Mouse (Mus musculus) CD4-positive, CD25-positive, alpha-beta regulatory T cell, adult 2 months (primary cell): ENCODE measurements at regions not wholly inside any gene's neighbourhood (a gene's known extent, or its start where the extent isn't known, plus 50 kb on each side); places are given as distances from the start of the nearest gene placed in this dataset.
"Not testable (repeated sequence)": the region's sequence is repeated elsewhere in the genome, so short reads cannot be mapped to it uniquely, and the experiment has no call there.

Source experiments
- DNase-seq: peaks from one replicate; pipeline ENCODE4 v3.0.0-alpha.2; 2012; ENCODE audit warnings: low read depth, low spot score

DNA sequence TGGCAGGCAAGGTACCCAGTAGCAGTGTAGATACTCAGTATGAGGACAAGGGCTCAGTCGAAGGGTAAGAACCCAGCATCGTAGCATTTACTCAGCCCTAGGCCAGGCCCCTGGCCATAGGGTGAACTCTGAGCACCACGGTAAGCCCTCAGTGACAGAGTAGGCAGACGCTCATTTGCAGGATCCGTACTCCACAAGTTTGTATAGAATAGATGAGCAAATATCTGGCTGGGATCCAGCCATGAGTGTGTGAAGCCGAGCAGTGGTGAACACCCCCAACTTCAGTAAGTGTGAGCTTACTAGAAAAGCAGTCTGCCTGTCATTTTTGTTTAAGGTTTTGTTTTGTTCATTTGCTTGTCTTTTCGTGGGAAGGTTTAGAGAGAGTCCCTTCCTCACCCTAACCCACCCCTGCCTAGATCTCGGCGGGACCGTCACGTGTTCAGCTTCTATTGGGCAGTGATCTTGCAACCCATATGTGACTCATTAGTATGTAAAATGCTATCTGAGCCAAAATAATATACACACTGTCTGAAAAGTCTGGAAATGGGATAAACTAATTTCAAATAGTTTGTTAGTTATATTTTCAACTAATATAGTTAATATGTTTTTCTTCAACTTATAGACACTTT is 76.3 kb downstream of the Gm5447 start:
- DNase-seq, result no peak

DNA sequence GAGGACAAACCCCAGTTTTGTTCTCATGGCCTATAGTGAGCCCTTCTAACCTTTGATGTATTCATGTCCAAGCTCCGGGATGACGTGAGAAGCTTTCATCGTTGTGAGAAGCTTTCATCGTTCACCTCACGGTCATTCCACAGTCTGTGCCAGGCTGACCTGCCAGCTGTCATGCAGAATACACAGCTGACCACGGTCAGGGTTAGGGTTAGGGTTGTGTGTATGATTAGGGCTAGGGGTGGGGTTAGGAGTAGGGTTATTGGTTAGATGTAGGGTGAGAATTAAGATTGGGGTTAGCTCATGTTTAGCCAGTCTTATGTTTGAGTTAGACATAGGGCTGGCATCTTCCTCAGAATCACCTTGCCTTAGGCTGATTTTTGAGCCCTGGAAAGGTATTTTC is 77.6 kb downstream of the Gm5447 start:
- DNase-seq, result not testable (repeated sequence)

DNA sequence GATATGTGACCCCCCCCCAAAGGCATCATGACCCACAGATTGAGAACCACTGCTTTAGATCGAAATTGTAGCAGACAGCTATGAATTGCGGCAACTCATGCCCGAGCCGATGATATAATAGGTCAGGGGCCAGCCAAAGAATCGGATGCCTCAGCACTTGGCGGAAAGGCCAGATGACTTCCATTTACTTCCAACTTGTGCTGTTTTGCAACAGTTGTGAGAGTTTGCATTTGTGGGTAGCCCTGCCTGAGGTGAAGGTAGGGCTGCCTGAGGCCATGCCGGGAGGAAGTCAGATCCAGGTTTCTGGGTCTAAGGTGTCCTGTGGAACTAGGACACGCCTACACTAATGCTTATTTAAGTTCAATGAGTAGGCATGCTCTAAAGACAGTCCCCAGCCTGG is 80.4 kb downstream of the Gm5447 start:
- DNase-seq, result no peak

DNA sequence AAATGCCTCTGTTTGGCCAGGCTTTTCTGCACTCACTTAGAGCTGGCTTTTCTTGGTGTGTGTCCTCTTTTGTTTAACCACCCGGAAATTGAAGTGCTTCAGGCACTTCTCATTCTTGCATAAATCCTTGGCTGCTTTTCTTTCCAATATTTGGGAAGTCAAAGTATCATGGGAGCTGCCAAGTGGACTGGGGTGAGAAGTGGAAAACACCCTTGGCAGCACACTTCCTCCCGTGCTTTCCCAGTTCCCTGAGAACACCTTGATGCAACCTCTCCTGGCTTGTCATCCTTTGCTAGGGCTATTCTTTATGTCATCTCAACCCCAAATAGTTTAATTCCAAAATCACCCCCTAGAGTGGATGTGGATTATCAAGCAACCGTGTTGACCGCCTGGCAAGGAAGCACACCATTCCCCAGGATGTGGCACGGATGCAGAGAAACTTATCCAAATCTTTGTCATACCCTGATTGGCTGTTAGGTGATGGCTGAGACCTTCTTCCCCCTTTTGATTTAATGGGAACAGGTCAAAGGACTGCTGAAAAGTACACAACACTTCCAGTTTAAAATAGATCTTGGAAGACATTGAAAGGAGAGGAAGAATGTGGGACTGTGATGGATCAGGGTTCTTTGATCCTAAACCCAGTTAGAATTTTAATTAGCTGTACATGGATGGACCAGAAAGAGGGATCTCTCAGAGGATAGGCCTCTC is 81.5 kb downstream of the Gm5447 start:
- DNase-seq, result no peak

DNA sequence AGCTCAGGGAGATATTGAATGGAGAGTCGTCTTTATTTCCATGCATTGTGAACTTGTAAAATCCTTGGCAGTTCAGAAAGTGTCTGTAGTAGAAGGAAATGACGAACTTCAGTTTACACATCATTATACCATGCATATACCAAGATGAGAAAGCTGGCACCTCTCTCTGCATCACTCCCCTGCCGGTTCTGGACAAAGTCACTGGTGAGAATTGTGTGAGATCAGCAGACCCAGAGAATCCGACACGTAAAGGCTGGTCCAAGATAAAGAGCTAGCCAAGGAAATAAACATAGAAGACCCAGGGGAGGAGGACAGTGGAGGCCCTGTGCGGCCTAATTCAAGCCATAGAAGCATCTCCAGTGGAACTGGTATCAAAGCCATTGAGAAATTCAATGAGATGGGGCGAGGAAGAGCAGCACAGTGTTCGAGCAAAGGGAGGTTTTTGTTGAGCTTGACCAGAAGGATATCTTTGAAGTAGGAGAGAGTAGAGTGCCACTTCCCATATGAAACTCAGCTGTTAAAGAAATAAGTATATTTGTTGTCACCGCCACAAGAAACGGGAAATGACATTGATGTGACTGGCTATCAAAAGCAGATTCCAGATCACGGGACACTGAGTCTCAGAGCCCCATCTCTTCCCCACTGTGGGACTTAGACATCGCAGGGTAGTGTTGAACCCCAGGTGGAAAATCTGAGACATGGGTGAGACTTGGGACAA is 82.3 kb downstream of the Gm5447 start:
- DNase-seq, result no peak

DNA sequence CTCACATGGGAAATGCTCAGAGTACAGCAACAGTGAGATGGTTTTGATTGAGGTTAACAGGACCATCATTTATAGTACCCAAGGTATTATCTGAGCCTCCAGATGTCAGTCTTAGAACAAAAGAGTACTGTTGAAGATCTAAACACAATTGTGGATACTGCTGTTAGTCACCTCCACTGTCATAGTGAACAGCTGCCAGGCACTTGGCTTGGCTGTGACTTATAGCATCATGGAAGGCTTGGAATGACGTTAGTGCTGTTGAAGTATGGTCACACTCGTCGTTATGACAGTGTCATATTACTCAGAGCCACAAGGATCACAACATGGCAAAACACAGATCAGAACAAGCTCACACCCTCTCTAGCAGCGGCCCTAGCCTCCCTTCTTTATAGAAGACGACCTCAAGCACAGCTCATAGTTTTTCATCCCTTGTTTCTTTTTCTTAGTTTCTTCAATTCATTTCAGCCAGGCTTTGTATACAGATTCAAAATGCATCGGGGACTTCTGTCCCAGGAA is 87.0 kb downstream of the Gm5447 start:
- DNase-seq, result no peak

DNA sequence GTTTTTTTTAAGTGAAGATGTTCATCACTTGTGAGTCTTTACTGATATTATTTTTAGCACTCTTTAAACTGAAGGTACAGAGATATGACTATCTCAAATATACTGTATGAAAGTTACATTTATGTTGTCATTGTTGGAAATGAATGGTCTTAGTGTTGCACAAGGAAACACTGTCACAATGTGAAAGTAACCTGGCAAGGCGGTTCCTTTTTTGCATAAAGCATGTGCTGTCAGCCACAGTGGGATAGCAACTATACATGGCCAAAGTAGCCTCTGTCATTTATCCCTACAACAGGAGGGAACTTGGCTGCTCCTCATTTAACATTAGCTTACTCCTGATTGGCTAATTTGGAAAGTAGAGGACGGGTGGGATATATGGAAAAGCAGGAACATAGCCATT is 94.3 kb downstream of the Gm5447 start:
- DNase-seq, result no peak

DNA sequence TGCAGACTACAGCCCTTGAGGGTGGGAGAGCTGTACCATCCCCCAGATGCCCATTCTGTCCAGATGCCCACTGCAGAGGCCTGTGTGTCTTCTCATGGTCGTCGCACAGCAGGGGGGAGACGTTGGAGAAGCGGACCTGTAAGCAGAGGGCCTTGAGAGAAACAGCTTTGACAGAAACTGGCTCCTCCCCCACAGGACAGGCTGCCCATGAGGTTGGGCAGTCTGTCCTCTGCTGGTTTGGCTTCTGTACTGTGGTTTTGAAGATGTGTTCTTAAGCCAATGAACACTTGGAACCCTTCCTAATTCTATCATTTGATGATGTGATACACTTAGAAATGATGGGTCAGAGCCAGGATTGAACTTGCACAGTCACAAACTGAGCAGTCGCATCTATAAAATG is 102.5 kb downstream of the Gm5447 start:
- no peak for DNase-seq

DNA sequence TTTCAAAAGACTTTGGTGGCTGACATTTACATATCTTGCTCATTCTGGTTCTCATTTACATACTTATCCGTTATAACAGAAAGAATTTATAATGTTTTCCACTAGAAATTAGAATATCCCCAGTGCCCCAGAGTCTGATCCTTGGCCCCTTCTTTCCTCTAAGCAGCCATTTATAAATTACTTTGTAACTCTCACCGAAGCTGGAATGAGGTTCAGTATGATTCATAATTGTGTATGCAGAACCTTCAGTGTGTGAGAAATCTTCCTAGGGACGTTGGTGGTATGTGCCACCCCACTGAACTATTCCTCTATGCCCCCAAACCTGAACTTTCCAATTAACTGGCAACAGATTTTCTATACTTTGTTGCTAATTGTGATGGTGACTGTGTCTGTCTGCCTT is 104.7 kb downstream of the Gm5447 start:
- no peak for DNase-seq

DNA sequence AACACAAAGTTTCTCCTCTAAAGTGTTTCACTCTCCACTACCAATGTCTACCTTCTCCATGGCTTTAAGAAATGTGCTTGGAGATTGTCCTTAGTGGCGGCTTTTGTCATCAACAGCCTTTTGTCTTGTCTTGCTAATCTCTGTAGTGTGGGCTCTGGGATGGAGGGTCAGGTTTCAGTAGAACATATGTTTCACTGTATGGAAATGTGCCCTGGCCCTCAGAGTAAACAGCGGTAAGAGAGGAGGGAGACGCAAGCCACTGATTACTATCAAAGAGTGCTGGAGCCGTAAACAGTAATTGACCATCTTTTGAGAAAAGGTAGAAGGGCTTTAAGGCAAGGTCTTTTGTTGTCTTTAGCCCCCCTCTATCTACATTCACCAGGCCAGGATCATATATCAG is 106.2 kb downstream of the Gm5447 start:
- no peak for DNase-seq

DNA sequence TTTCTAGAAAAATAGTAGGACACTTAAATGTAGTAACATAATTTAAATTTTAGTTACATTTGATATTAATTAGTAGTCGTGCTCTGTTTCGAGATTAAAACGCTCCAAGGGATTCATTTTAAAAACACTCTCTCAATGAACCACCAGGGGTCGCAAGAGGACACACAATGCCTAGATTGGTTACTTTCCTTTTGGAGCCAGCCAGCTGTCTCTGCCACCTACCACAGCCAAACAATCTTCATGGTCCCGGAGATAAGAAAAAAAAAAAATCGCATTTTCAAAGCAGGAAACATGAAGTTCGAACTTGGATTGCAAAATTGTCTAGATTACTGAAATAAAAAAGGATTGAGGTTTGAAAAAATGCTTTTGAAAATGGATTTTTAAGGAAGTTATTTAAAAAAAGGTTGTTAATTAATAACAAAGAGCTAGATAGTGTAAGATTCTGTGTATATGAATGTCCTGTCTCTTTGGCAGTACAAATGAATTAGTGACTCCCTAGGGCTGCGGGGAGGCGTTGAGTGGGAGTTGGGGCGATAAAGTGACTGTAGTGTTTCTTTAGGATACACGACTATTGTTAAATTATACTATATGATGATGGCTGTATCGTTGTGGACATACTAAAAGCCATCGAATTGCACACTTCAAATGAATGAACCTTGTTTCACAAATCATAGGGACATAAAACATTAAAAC is 108.6 kb downstream of the Gm5447 start:
- peak; percentile 78 for DNase-seq

DNA sequence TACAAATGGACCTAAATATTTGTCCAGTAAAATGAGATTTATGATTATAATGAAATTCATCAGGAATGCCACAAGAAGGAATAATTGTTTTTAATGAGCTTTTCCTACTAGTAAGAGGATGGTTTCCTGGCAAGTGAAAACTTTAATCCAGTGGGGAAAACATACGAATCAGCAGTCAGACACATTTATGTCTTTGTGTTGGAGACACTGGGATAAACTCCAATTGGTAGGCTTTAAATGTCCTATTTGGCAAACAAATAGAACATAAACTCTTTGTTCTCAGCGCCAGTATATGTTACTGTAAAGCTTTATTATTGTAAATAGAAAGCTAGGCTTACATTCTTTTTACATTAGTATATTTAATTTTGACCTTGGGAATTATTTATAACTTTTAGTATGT is 127.0 kb downstream of the Gm5447 start:
- no peak for DNase-seq

DNA sequence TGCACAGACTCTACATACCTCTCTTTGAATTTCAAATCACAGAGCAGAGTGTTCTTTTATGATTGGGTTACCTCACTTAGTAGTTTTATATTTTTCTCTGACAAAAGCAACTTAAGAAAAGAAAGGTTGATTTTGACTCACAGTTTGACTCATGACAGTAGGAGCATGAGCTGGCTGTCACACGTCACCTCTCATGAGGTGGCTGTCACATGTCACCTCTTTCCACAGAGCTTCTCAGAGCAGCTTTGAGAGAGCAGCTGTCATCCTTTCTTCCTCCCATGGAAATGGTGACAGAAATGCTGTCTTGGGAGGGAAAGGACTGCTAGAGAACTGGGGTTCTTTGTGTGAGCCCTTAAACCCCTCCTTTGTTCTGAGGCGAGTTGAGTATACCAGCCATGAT is 133.4 kb downstream of the Gm5447 start:
- DNase-seq, result no peak

DNA sequence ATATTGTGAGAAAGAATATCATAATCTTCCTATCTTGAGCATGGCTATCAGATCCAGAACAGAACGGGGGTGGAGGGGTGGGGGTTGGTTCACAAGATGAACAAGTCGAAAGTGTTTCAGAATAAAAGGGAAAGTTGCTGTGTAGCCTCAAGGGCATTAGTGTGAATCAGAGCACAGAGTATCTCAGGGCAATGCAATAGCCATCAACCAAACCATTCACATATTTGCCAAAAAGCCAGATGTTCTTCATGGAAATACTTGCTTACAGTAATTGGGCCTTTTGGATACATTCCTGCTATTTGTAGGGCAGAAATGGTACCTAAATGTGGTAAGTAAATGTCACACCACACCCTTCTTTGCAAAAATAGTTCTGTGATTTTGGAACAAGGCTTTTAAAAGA is 135.2 kb downstream of the Gm5447 start:
- DNase-seq, result no peak

DNA sequence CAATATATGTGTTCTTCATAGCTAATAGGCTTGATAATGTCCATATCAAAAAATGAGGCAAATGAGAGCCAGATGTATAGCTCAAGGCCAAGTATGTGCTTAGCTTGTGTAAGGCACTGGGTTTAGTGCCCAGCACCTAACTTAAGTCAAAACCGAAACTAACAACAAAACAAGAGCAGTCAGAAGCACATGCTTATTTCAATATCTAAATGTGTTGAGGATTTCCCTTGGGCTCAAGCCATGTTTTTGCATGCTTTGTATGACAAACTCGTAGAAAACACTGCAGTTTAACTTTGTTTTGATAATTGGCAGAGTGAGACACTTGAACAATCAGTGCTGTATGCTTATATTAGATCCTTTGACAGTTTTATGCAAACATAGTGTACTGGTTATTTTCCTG is 148.7 kb downstream of the Gm5447 start:
- no peak for DNase-seq

DNA sequence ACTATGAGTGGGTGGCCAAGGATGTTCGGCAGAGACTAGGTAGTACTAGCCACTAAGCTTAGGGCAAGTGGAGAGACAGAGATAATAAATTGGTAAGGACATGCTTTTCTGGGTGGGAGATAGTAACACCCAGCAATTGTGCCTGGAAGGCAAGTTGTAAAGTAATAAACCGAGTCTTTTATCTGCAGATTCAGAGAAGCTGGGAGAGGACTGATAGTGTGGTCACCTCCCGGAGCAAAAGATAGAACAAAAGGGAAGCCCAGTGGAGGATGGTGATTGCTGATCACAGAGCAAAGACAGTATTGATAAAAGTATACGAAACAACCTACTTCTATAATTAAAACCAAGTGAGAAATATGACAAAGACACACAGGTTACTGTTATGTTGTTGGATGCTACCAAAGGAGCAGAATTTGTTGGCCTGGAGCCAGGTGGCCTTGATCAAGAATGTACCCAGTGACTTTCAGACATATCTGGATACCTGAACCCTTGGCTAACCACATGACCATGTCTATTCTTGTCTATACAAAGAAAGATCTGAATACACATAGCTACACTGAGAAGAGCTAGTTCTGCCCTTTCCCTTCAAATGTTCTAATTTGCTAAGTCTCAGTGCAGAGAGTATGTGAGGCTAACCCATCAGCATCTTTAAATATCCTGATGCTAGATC is 150.7 kb downstream of the Gm5447 start:
- no peak for DNase-seq

DNA sequence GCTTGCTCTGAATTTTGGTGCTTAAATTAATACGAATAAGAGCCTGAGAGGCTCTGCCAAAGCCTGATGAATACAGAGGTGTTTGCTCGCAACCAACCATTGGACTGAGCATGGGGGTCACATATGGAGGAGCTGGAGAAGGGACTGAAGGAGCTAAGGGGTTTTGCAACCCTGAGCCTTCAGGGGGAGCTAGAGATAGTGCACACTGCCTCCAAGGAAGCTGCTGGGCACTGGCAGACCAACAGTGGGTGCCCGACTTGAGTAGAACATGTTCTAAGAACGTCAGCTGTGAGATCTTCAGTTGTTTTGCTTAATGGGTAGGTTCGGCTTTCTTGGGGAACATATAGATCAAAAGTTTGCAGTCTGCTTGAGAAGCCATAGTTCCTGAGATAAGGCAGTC is 158.5 kb downstream of the Gm5447 start:
- no peak for DNase-seq

DNA sequence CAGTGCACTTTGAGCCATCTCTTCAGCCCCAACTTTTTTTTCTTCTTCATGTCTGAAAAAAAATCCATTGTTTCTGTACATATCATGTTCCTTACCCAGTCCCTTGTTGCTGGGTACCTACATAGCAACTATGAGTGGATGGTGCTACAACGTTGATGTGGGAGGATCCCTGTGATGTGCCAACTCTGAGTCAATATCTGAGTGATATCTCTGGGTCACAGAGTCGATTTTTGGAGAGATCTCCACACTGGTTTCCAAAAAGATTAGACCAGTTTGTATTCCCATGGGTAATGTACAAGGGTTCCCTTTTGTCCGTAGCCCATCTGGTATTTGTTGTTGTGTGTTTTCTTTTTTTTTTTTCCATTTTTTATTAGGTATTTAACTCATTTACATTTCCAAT is 165.7 kb downstream of the Gm5447 start:
- no peak for DNase-seq

DNA sequence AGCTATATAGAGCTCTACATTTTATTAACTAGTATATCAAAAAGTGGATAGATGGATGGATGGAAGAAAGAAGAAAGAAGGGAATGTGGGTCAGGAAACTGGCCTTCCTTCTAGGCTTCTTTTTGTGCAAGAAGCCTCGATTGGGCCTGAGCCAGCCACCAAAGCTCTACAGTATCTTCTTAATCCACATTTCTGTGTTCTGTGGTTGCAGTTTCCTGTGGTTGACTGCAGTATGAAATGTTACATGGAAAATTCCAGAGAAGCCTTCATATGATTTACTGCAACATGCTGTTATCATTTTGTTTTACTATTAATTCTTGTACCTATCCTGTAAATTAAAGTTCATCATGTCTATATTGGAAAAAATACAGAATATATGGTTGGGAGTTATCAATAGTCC is 173.3 kb downstream of the Gm5447 start:
- DNase-seq, result no peak

DNA sequence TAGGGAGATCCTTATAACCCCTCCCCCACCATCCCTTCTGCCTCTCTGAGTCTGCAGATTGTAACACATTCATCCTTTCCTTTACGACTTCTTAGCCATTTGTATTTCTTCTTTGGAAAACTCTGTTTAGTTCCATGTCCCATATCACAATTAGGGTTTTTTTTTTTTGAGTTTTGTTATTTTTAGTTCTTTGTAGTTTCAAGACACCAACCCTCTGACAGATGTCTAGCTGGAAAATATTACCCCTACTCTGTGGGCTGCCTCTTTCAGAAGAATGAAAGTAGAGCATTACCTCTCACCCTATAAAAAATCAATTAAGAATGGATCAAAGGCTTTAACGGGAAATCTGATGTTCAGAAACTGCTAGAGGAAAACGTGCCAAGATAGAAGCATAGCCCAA is 180.1 kb downstream of the Gm5447 start:
- DNase-seq, result no peak

DNA sequence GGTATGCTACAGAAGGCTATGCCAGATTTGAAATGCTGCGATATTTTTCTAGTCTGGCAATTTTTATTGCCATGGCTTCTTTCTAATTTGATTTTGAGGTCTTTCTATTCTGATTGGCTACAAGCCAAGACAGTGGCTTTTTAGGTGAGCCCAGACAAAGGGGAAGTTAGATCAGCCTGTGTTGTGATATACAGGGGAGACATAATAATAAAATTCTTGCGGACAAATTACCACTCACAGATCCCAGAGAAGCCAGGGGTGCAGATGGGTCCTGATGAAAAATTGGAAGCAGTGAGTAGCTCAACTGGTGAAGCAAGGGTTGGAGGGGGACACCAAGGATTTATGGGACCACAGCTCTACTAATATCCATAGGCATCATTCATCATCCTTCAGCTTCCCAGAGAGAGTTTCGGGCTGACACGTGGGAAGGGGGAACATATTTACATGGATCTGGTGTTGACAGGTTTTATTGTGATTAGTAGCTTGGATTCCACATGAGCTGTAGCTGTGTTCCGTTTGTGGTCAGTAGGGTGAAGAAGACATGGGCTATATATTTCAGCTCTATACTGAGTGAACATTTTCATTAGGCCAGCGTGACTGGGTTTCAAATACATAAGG is 190.0 kb downstream of the Gm5447 start:
- no peak for DNase-seq
